In the genomic region with DNA sequence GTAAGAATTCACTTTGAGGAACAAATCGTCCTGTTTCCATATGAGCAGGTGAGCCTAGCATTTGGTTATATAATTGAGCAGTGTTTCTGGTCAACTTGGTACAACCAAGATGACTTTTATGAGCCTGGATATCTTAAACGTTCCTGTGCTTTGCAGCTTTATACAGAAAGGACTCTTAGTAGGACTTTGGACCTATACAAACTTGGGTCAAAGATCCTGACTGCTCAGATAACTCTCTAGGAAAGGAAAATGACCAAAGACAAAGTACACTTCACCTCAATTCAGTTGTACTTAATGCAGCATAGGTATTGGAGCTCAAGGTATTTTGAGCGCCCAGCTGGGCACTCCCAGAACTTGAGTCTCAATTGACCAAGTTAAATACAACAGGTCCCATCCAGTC, we compare ENCODE assay signal across 17 mouse cellular contexts. TPM values are rescaled to one million over a fixed set of nuclear protein-coding genes. Genes with fewer than 3 reads are reported as not detected.
"Had no signal": no experiment of that assay in that cellular context is flagged by ENCODE, and none has a peak within 500 bp of the region (broad histone marks: within the 10 kb centered on the region; RNA-seq: fewer than 3 reads in every experiment).

No protein-coding gene starts in this region.

- DNase-seq: right cerebral cortex, adult 18-20 months; right cerebral cortex, postnatal 14 days; right cerebral cortex, postnatal 25 days; right cerebral cortex, postnatal 4 days; spleen, adult 18-20 months; thymus, adult 18-20 months; thymus, adult 2 months; thymus, postnatal 14 days; thymus, postnatal 25 days; thymus, postnatal 36 days; thymus, postnatal 4 days had no signal

- H3K9ac ChIP-seq: neural tube, embryonic 12.5 days; neural tube, embryonic 13.5 days; neural tube, embryonic 15.5 days; stomach, embryonic 15.5 days had no signal

- H3K4me1 ChIP-seq: neural tube, embryonic 12.5 days; neural tube, embryonic 13.5 days; neural tube, embryonic 15.5 days; stomach, embryonic 15.5 days had no signal

- H3K36me3 ChIP-seq: stomach, embryonic 15.5 days had no signal

- H3K4me2 ChIP-seq: neural tube, embryonic 12.5 days; neural tube, embryonic 13.5 days; neural tube, embryonic 15.5 days; stomach, embryonic 15.5 days had no signal

- H3K9me3 ChIP-seq: neural tube, embryonic 12.5 days; neural tube, embryonic 13.5 days; neural tube, embryonic 15.5 days; stomach, embryonic 15.5 days had no signal

- H3K27me3 ChIP-seq: neural tube, embryonic 12.5 days; neural tube, embryonic 13.5 days; neural tube, embryonic 15.5 days; stomach, embryonic 15.5 days had no signal

- H3K4me3 ChIP-seq: neural tube, embryonic 12.5 days; neural tube, embryonic 13.5 days; neural tube, embryonic 15.5 days; stomach, embryonic 15.5 days had no signal

- H3K27ac ChIP-seq: neural tube, embryonic 12.5 days; neural tube, embryonic 13.5 days; neural tube, embryonic 15.5 days; stomach, embryonic 15.5 days; stomach, postnatal 0 days had no signal

RNA-seq across cellular contexts. Expression of gene Pxdn, which starts 21.3 kb away (rescaled TPM):
- total RNA-seq: neutrophil, adult 5-6 weeks had no signal
